Mouse (Mus musculus) kidney, embryonic 16.5 days (tissue): ENCODE results near the gene Msn. TPM values are rescaled to one million over a fixed set of nuclear protein-coding genes. Genes with fewer than 3 reads are reported as not detected.

Source experiments
- ATAC-seq: fragments of 200-750 bp; cut with Nextera tagmentation; 2 replicates; pipeline ENCODE4 v1.8.0; 2017; ENCODE audit warnings: moderate TSS enrichment; ENCODE audit not compliant: low FRiP score, low TSS enrichment
- H3K27ac ChIP-seq: fragments of 300-500 bp; sonication (generic); 2 replicates; pipeline ENCODE4 v1.5.1; 2014; ENCODE audit warnings: low read length
- H3K27me3 ChIP-seq: fragments of 300-500 bp; sonication (generic); 2 replicates; pipeline ENCODE4 v1.6.1; 2014; ENCODE audit warnings: low read length, control low read depth, mixed read lengths; ENCODE audit not compliant: insufficient read depth
- H3K36me3 ChIP-seq: fragments of 300-500 bp; sonication (generic); 2 replicates; pipeline ENCODE4 v1.6.1; 2014; ENCODE audit warnings: low read length, control low read depth, mixed read lengths; ENCODE audit not compliant: insufficient read depth
- H3K4me1 ChIP-seq: fragments of 300-500 bp; sonication (generic); 2 replicates; pipeline ENCODE4 v1.6.1; 2014; ENCODE audit warnings: low read length, control low read depth, mixed read lengths; ENCODE audit not compliant: insufficient read depth
- H3K4me2 ChIP-seq: fragments of 300-500 bp; sonication (generic); replicated peaks from 2 replicates; pipeline ENCODE4 v1.6.1; 2014; ENCODE audit warnings: low read depth, low read length
- H3K4me3 ChIP-seq: fragments of 300-500 bp; sonication (generic); 2 replicates; pipeline ENCODE4 v1.5.1; 2014; ENCODE audit warnings: mild to moderate bottlenecking, low read length
- H3K9ac ChIP-seq: fragments of 300-500 bp; sonication (generic); replicated peaks from 2 replicates; pipeline ENCODE4 v1.6.1; 2014; ENCODE audit warnings: low read length
- H3K9me3 ChIP-seq: fragments of 300-500 bp; sonication (generic); 2 replicates; pipeline ENCODE4 v1.6.1; 2016; ENCODE audit warnings: low read length, control low read depth
- WGBS: fragments of 180-500 bp; shearing (Covaris S2); extraction: QIAGEN DNeasy Blood & Tissue Kit; methylation state at CpG from one replicate; pipeline ENCODE4 v1.1.7; 2014; 5-methylcytosine and 5-hydroxymethylcytosine counted together
- polyA plus RNA-seq: library from polyadenylated mRNA; unstranded; fragments of >200 nt; fragmentation: Nextera tagmentation; extraction: Ambion mirVana; gene quantifications from 2 replicates; pipeline ENCODE4 v1.2.1, GENCODE M21; 2015

Gene Msn
- polyA plus RNA-seq, 1 experiment from 2014 or later = 140 TPM

- Histone ChIP-seq H3K4me2 (no peak overlapping the region), H3K9ac (no peak overlapping the region), H3K4me1 (0 out of 2 replicates have a peak, but pooled peaks cover 3% of the 10 kb centered on the region), H3K27me3 (no peaks in the 10 kb centered on the region; the same call in 1 of the 2 replicates), H3K27ac (no peak overlapping the region), H3K36me3 (no peaks in the 10 kb centered on the region), H3K9me3 (no peaks in the 10 kb centered on the region), H3K4me3 (no peak overlapping the region)
- 80% methylated on average over 4 of the region's 4 CpGs for WGBS
- no peak for ATAC-seq
Observed at GRCm38 (mm10) chrX:96135581-96135980, 39.7 kb downstream of the Msn start.

GRCm38 (mm10) chrX:96139262-96139661, 43.4 kb downstream of the Msn start:
- no peaks in the 10 kb centered on the region for H3K4me1 ChIP-seq
- ATAC-seq = no peak
- H3K27ac ChIP-seq = no peak overlapping the region
- no peaks in the 10 kb centered on the region for H3K36me3 ChIP-seq
- no peak overlapping the region for H3K4me2 ChIP-seq
- H3K27me3 ChIP-seq = no peaks in the 10 kb centered on the region; the same call in 1 of the 2 replicates
- H3K4me3 ChIP-seq = no peak overlapping the region
- no peaks in the 10 kb centered on the region for H3K9me3 ChIP-seq
- 84% methylated on average over 2 of the region's 2 CpGs for WGBS
- H3K9ac ChIP-seq = no peak overlapping the region

- Histone ChIP-seq H3K27me3 (no peaks in the 10 kb centered on the region; the same call in 1 of the 2 replicates), H3K4me1 (no peaks in the 10 kb centered on the region), H3K4me3 (no peak overlapping the region), H3K27ac (no peak overlapping the region), H3K36me3 (no peaks in the 10 kb centered on the region), H3K4me2 (no peak overlapping the region), H3K9me3 (no peaks in the 10 kb centered on the region), H3K9ac (no peak overlapping the region)
- no peak for ATAC-seq
- 73% methylated on average over 3 of the region's 3 CpGs for WGBS
Observed at GRCm38 (mm10) chrX:96144960-96145488, 49.2 kb downstream of the Msn start.

- 77% methylated on average over 2 of the region's 2 CpGs for WGBS
- no peak for ATAC-seq
Observed at GRCm38 (mm10) chrX:96148217-96148616, 52.4 kb downstream of the Msn start.

GRCm38 (mm10) chrX:96153362-96153761, 57.5 kb downstream of the Msn start:
- H3K27me3 ChIP-seq = 0 out of 2 replicates have a peak, but pooled peaks cover 2% of the 10 kb centered on the region
- no peaks in the 10 kb centered on the region for H3K4me1 ChIP-seq
- H3K27ac ChIP-seq = no peak overlapping the region
- ATAC-seq = no peak
- H3K9me3 ChIP-seq = no peaks in the 10 kb centered on the region
- H3K4me3 ChIP-seq = no peak overlapping the region
- H3K9ac ChIP-seq = no peak overlapping the region
- no peak overlapping the region for H3K4me2 ChIP-seq
- H3K36me3 ChIP-seq = 0 out of 2 replicates have a peak, but pooled peaks cover 3% of the 10 kb centered on the region
- 83% methylated on average over 3 of the region's 3 CpGs for WGBS

More at GRCm38 (mm10) chrX:96148217-96148616, 52.4 kb downstream of the Msn start:
- Histone ChIP-seq H3K36me3 (0 out of 2 replicates have a peak, but pooled peaks cover 3% of the 10 kb centered on the region), H3K9me3 (no peaks in the 10 kb centered on the region), H3K4me1 (no peaks in the 10 kb centered on the region), H3K27me3 (peaks cover 2% of the 10 kb centered on the region; the same call in 1 of the 2 replicates), H3K4me3 (no peak overlapping the region), H3K4me2 (no peak overlapping the region), H3K27ac (no peak overlapping the region), H3K9ac (no peak overlapping the region)

GRCm38 (mm10) chrX:96157936-96158335, 62.1 kb downstream of the Msn start:
- no peaks in the 10 kb centered on the region for H3K4me1 ChIP-seq
- H3K4me3 ChIP-seq = no peak overlapping the region
- H3K27ac ChIP-seq = no peak overlapping the region
- H3K9ac ChIP-seq = no peak overlapping the region
- no peaks in the 10 kb centered on the region for H3K27me3 ChIP-seq
- WGBS = 89% methylated on average over 3 of the region's 3 CpGs
- no peaks in the 10 kb centered on the region for H3K9me3 ChIP-seq
- no peak for ATAC-seq
- H3K36me3 ChIP-seq = no peaks in the 10 kb centered on the region
- H3K4me2 ChIP-seq = no peak overlapping the region

GRCm38 (mm10) chrX:96162571-96162970, 66.7 kb downstream of the Msn start:
- WGBS = 89% methylated on average over 2 of the region's 2 CpGs
- Histone ChIP-seq H3K4me1 (no peaks in the 10 kb centered on the region), H3K4me2 (no peak overlapping the region), H3K27ac (no peak overlapping the region), H3K27me3 (no peaks in the 10 kb centered on the region; the same call in 1 of the 2 replicates), H3K36me3 (peaks cover 10% of the 10 kb centered on the region; the same call in 1 of the 2 replicates), H3K9ac (no peak overlapping the region), H3K4me3 (no peak overlapping the region), H3K9me3 (no peaks in the 10 kb centered on the region)
- ATAC-seq = no peak

GRCm38 (mm10) chrX:96171645-96172388, 76.0 kb downstream of the Msn start:
- Histone ChIP-seq H3K4me3 (no peak overlapping the region), H3K9ac (no peak overlapping the region), H3K27ac (no peak overlapping the region), H3K27me3 (peaks cover 3% of the 10 kb centered on the region; the same call in 1 of the 2 replicates), H3K36me3 (0 out of 2 replicates have a peak, but pooled peaks cover 2% of the 10 kb centered on the region), H3K4me1 (no peaks in the 10 kb centered on the region), H3K4me2 (no peak overlapping the region), H3K9me3 (no peaks in the 10 kb centered on the region)
- ATAC-seq = no peak
- WGBS = 83% methylated on average over 2 of the region's 2 CpGs

GRCm38 (mm10) chrX:96178437-96178836, 82.6 kb downstream of the Msn start:
- H3K4me3 ChIP-seq = no peak overlapping the region
- no peaks in the 10 kb centered on the region for H3K36me3 ChIP-seq
- no peak overlapping the region for H3K4me2 ChIP-seq
- no peak for ATAC-seq
- no peaks in the 10 kb centered on the region for H3K9me3 ChIP-seq
- H3K9ac ChIP-seq = no peak overlapping the region
- no peaks in the 10 kb centered on the region for H3K27me3 ChIP-seq
- H3K27ac ChIP-seq = no peak overlapping the region
- no peaks in the 10 kb centered on the region for H3K4me1 ChIP-seq
- WGBS = 16% methylated on average over 1 of the region's 1 CpGs
